Mouse (Mus musculus) myocyte (in vitro differentiated cells): ENCODE data around the gene Gosr1. TPM values are rescaled to one million over a fixed set of nuclear protein-coding genes. Genes with fewer than 3 reads are reported as not detected.
"Not testable (repeated sequence)": the region's sequence is repeated elsewhere in the genome, so short reads cannot be mapped to it uniquely, and the experiment has no call there.

Experiments
- H3K27me3 ChIP-seq: one replicate; pipeline ENCODE4 v1.6.1; 2011; ENCODE audit not compliant: control insufficient read depth, insufficient read depth, insufficient read length
- H3K36me3 ChIP-seq: one replicate; pipeline ENCODE4 v1.6.1; 2011; ENCODE audit not compliant: control insufficient read depth, insufficient read depth
- H3K4me2 ChIP-seq: one replicate; pipeline ENCODE4 v1.6.1; 2011; ENCODE audit warnings: low read depth, control low read depth
- H3K4me3 ChIP-seq: one replicate; pipeline ENCODE4 v1.5.1; 2011; ENCODE audit warnings: mild to moderate bottlenecking, control low read depth, moderate library complexity
- H3K79me2 ChIP-seq: one replicate; pipeline ENCODE4 v1.6.1; 2011; ENCODE audit not compliant: control insufficient read depth, insufficient read depth
- H3ac ChIP-seq: one replicate; pipeline ENCODE4 v1.6.1; 2011; ENCODE audit not compliant: control insufficient read depth, insufficient read length
- CEBPB ChIP-seq: IDR thresholded peaks from 2 replicates; pipeline ENCODE4 v1.6.1; 2011; ENCODE audit warnings: mild to moderate bottlenecking, moderate library complexity; ENCODE audit not compliant: poor library complexity, insufficient read depth, severe bottlenecking
- E2F4 ChIP-seq: IDR thresholded peaks from one replicate; pipeline ENCODE4 v1.6.1; 2011; ENCODE audit warnings: mild to moderate bottlenecking, control low read depth, moderate library complexity; ENCODE audit not compliant: insufficient read depth
- MAX ChIP-seq: IDR thresholded peaks from one replicate; pipeline ENCODE4 v1.6.1; 2011; ENCODE audit warnings: low read depth, mild to moderate bottlenecking, control low read depth
- MYOD1 ChIP-seq, 3 experiments: IDR thresholded peaks; one replicate each; pipeline ENCODE4 v1.6.1; 2011; ENCODE audit warnings: control low read depth in 2 of 3, low read depth in 2 of 3, mild to moderate bottlenecking in 2 of 3, moderate library complexity in 1 of 3; ENCODE audit not compliant: insufficient read length in 2 of 3, control insufficient read depth in 1 of 3
- MYOG ChIP-seq, 3 experiments: IDR thresholded peaks; one replicate each; pipeline ENCODE4 v1.6.1; 2011; ENCODE audit warnings: control low read depth in 2 of 3, low read depth in 2 of 3, mild to moderate bottlenecking in 2 of 3; ENCODE audit not compliant: insufficient read length in 2 of 3, control insufficient read depth in 1 of 3, insufficient read depth in 1 of 3
- POLR2A ChIP-seq: IDR thresholded peaks from one replicate; pipeline ENCODE4 v1.6.1; 2011; ENCODE audit warnings: low read depth, mild to moderate bottlenecking, control low read depth, moderate library complexity; ENCODE audit not compliant: insufficient read length
- POLR2AphosphoS2 ChIP-seq: IDR thresholded peaks from one replicate; pipeline ENCODE4 v1.6.1; 2011; ENCODE audit warnings: low read depth, control low read depth; ENCODE audit not compliant: insufficient read length
- REST ChIP-seq: IDR thresholded peaks from one replicate; pipeline ENCODE4 v1.6.1; 2011; ENCODE audit warnings: mild to moderate bottlenecking, control low read depth, moderate library complexity; ENCODE audit not compliant: insufficient read depth, insufficient read length
- SRF ChIP-seq: IDR thresholded peaks from one replicate; pipeline ENCODE4 v1.6.1; 2011; ENCODE audit warnings: low read depth; ENCODE audit not compliant: control insufficient read depth, insufficient read length
- TCF12 ChIP-seq: IDR thresholded peaks from one replicate; pipeline ENCODE4 v1.6.1; 2011; ENCODE audit warnings: mild to moderate bottlenecking, control low read depth; ENCODE audit not compliant: poor library complexity, insufficient read depth, severe bottlenecking
- TCF3 ChIP-seq: IDR thresholded peaks from one replicate; pipeline ENCODE4 v1.6.1; 2011; ENCODE audit warnings: low read depth, control low read depth; ENCODE audit not compliant: insufficient read length
- USF1 ChIP-seq: IDR thresholded peaks from one replicate; pipeline ENCODE4 v1.6.1; 2011; ENCODE audit warnings: low read depth, mild to moderate bottlenecking, control low read depth, moderate library complexity
- polyA plus RNA-seq: library from polyadenylated mRNA; unstranded; fragments of >200 nt; fragmentation: generic; extraction: Trizol; gene quantifications from one replicate; pipeline ENCODE4 v1.2.1, GENCODE M21; 2012; ENCODE audit warnings: missing spikeins

Gosr1 gene
- polyA plus RNA-seq, 1 experiment = 16.5 TPM

DNA sequence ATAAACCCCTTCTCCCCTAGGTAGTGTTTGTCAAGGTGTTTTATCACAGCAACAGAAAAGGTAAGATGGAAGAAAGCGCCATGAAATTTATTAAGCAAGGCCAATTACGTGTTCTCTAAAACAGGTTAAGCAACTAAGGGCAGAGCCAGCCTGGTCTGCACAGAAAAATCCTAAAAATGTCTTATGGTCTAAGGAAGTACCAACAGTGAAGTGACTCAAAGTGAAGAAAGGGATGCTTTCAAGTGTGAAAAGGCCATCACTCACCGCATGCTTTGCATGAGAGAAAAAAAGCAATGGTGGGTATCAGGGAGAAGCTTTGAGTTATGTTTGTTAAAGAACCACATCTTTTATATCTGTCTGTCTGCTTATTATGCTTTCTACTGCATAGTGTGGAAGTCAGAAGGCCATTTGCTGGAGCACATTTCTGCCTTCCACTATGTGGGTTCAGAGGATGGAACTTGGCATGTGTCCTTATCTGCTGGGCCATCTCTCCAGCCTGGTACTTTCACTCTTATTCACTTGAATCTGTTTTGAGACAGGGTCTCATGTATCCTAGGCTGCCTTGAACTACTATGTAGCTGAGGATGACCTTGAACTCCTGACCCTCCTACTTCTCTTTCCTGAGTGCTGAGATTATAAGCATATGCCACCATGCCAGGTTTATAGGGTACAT, 43.8 kb upstream of the Gosr1 start:
- Histone ChIP-seq H3K4me3 (no peak overlapping the region), H3ac (no peak overlapping the region), H3K4me2 (no peak overlapping the region), H3K27me3 (no peaks in the 10 kb centered on the region), H3K36me3 (peaks cover 48% of the 10 kb centered on the region), H3K79me2 (no peaks in the 10 kb centered on the region)
- no peak for TF ChIP-seq POLR2AphosphoS2
- TF ChIP-seq CEBPB = no peak
- TF ChIP-seq TCF3 = no peak
- TF ChIP-seq MYOG (IDR thresholded peaks at IDR 0.05; ENCODE audit: control insufficient read depth in 1 of 3, insufficient read depth in 1 of 3, insufficient read length in 2 of 3, low read depth in 2 of 3) = no peak
- no peak for TF ChIP-seq E2F4
- TF ChIP-seq MYOD1 (IDR thresholded peaks at IDR 0.05; ENCODE audit: control insufficient read depth in 1 of 3, insufficient read length in 2 of 3, low read depth in 2 of 3) = no peak
- no peak for TF ChIP-seq MAX
- no peak for TF ChIP-seq TCF12
- no peak for TF ChIP-seq SRF
- no peak for TF ChIP-seq POLR2A
- no peak for TF ChIP-seq USF1

DNA sequence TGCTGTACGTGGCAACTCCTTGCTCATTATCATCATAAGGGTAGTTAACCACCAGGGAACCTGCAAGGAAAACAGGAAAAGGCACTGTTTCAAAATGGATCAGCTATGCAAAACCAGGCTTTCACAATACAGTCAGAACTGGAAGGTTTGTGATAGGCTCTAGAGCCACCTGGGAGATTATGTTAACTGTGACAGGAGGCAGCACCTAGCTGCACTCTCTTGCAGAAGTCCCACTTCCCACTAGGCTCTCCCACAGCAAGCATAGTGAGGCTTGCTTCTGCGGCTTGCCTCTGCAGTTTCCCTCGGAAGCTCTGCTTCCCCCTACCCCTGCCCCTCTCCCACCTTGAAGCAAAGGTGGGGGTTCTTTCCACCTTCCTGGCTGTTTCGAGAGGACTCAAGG, 42.6 kb upstream of the Gosr1 start:
- no peak for TF ChIP-seq TCF12
- no peak for TF ChIP-seq MYOG (IDR thresholded peaks at IDR 0.05; ENCODE audit: control insufficient read depth in 1 of 3, insufficient read depth in 1 of 3, insufficient read length in 2 of 3, low read depth in 2 of 3)
- TF ChIP-seq CEBPB = no peak
- TF ChIP-seq POLR2AphosphoS2 = no peak
- TF ChIP-seq E2F4 = no peak
- no peak for TF ChIP-seq MYOD1 (IDR thresholded peaks at IDR 0.05; ENCODE audit: control insufficient read depth in 1 of 3, insufficient read length in 2 of 3, low read depth in 2 of 3)
- Histone ChIP-seq H3K27me3 (no peaks in the 10 kb centered on the region), H3K4me2 (no peak overlapping the region), H3K36me3 (peaks cover 46% of the 10 kb centered on the region), H3K79me2 (no peaks in the 10 kb centered on the region), H3ac (no peak overlapping the region), H3K4me3 (no peak overlapping the region)

DNA sequence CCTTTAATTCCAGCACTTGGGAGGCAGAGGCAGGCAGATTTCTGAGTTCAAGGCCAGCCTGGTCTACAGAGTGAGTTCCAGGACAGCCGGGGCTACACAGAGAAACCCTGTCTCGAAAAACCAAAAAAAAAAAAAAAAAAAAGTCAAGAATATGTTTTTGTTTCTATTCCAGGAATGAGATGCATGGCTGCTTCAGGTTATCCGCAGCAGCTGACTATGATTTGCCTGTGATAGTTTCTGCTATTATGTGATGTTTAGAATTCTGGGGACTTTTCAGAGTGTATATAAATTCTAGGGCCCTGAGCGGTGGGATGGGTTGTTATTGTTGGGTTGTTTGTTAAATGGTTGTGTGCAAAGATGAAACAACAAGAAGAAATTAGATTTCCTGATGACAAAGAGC, 41.7 kb upstream of the Gosr1 start:
- H3K27me3 ChIP-seq, H3K79me2 ChIP-seq, H3ac ChIP-seq, H3K4me3 ChIP-seq, H3K4me2 ChIP-seq: not testable (repeated sequence)
- peaks cover 39% of the 10 kb centered on the region for H3K36me3 ChIP-seq

DNA sequence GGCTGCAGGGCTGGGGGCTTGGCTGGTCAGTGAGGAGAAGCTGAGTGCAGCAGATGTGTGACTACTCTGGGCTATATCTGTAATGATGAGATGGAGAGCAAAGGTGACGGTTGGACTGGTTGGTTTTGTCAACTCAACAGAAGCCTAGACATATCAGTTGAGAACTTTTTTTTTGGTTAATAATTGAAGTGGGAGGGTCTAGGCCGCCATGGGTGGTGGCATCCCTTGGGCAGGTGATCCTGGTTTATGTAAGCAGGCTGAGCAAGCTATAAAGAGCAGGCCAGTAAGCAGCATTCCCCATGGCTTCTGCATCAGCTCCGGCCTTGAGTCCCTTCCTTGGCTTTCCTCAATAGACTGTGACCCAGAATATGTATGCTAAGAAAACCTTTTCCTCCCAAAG, 39.9 kb upstream of the Gosr1 start:
- H3K79me2 ChIP-seq = no peaks in the 10 kb centered on the region
- H3K27me3 ChIP-seq = no peaks in the 10 kb centered on the region
- H3K4me2 ChIP-seq = no peak overlapping the region
- peaks cover 35% of the 10 kb centered on the region for H3K36me3 ChIP-seq
- TF ChIP-seq E2F4 (no peak), USF1 (no peak), SRF (no peak), POLR2A (no peak), TCF3 (no peak), CEBPB (no peak), MAX (no peak), TCF12 (no peak), MYOG (IDR thresholded peaks at IDR 0.05; ENCODE audit: control insufficient read depth in 1 of 3, insufficient read depth in 1 of 3, insufficient read length in 2 of 3, low read depth in 2 of 3) (no peak), REST (no peak), MYOD1 (IDR thresholded peaks at IDR 0.05; ENCODE audit: control insufficient read depth in 1 of 3, insufficient read length in 2 of 3, low read depth in 2 of 3) (no peak), POLR2AphosphoS2 (no peak)
- H3K4me3 ChIP-seq = no peak overlapping the region
- H3ac ChIP-seq = no peak overlapping the region

DNA sequence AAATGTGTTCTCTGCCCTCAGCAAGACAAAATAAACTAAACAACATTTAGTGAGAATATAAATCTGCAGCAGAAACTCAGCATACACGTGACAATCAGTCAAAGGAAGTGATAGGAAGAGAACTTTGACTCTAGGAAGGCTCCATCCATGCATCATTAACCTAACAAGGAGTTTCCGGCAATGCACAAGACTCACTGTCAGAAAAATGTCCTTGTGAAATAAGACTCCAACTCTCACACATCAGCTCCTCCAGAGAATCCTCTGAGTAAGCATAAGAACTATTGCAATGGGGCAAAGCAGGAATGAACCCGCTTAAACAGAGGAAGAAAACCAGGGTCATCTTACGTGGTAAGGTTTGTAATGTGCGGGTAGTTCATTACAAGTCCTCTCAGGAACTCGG, 33.9 kb upstream of the Gosr1 start:
- H3ac ChIP-seq = no peak overlapping the region
- peaks cover 24% of the 10 kb centered on the region for H3K36me3 ChIP-seq
- no peaks in the 10 kb centered on the region for H3K27me3 ChIP-seq
- TF ChIP-seq MAX = no peak
- TF ChIP-seq POLR2AphosphoS2 = no peak
- no peak for TF ChIP-seq CEBPB
- TF ChIP-seq MYOG (IDR thresholded peaks at IDR 0.05; ENCODE audit: control insufficient read depth in 1 of 3, insufficient read depth in 1 of 3, insufficient read length in 2 of 3, low read depth in 2 of 3) = no peak
- TF ChIP-seq USF1 = no peak
- TF ChIP-seq SRF = no peak
- TF ChIP-seq TCF12 = no peak
- no peak overlapping the region for H3K4me3 ChIP-seq
- no peaks in the 10 kb centered on the region for H3K79me2 ChIP-seq
- H3K4me2 ChIP-seq = no peak overlapping the region
